Mouse (Mus musculus) liver, embryonic 13.5 days (tissue): Measurements from ENCODE around the gene Pigv. TPM values are rescaled to one million over a fixed set of nuclear protein-coding genes. Genes with fewer than 3 reads are reported as not detected.

Experiments
- ATAC-seq: fragments of 200-750 bp; cut with Nextera tagmentation; 2 replicates; pipeline ENCODE4 v1.8.0; 2017; ENCODE audit warnings: low read depth, mild to moderate bottlenecking, moderate number of reproducible peaks, moderate library complexity
- DNase-seq: peaks from one replicate; pipeline ENCODE4 v3.0.0; 2022
- H3K27ac ChIP-seq: fragments of 300-500 bp; sonication (generic); 2 replicates; pipeline ENCODE4 v1.5.1; 2015; ENCODE audit warnings: moderate library complexity, mild to moderate bottlenecking, inconsistent platforms
- H3K27me3 ChIP-seq: fragments of 300-500 bp; sonication (generic); 2 replicates; pipeline ENCODE4 v1.6.1; 2015; ENCODE audit warnings: mild to moderate bottlenecking, inconsistent platforms
- H3K36me3 ChIP-seq: fragments of 300-500 bp; sonication (generic); 2 replicates; pipeline ENCODE4 v1.6.1; 2015; ENCODE audit warnings: mild to moderate bottlenecking, inconsistent platforms
- H3K4me1 ChIP-seq: fragments of 300-500 bp; sonication (generic); replicated peaks from 2 replicates; pipeline ENCODE4 v1.6.1; 2015; ENCODE audit warnings: inconsistent platforms
- H3K4me2 ChIP-seq: fragments of 300-500 bp; sonication (generic); 2 replicates; pipeline ENCODE4 v1.6.1; 2015; ENCODE audit warnings: inconsistent platforms, mild to moderate bottlenecking, moderate library complexity
- H3K4me3 ChIP-seq: fragments of 300-500 bp; sonication (generic); replicated peaks from 2 replicates; pipeline ENCODE4 v1.5.1; 2015; ENCODE audit warnings: mild to moderate bottlenecking, inconsistent platforms
- H3K9ac ChIP-seq: fragments of 300-500 bp; sonication (generic); 2 replicates; pipeline ENCODE4 v1.6.1; 2015; ENCODE audit warnings: mild to moderate bottlenecking, inconsistent platforms
- H3K9me3 ChIP-seq: fragments of 300-500 bp; sonication (generic); replicated peaks from 2 replicates; pipeline ENCODE4 v1.6.1; 2016; ENCODE audit warnings: inconsistent platforms
- WGBS: fragments of 180-500 bp; shearing (Covaris S2); methylation state at CpG from one replicate; pipeline ENCODE4 v1.1.7; 2015; ENCODE audit not compliant: insufficient replicate concordance; 5-methylcytosine and 5-hydroxymethylcytosine counted together
- polyA plus RNA-seq: library from polyadenylated mRNA; unstranded; fragments of >200 nt; fragmentation: Nextera tagmentation; extraction: Ambion mirVana; gene quantifications from 2 replicates; pipeline ENCODE4 v1.2.1, GENCODE M21; 2015

Pigv gene
- polyA plus RNA-seq, 1 experiment from 2014 or later: 5.8 TPM

- 45% methylated on average over 5 of the region's 5 CpGs for WGBS
- H3K27me3 ChIP-seq: no peaks in the 10 kb centered on the region
Observed at GRCm38 (mm10) chr4:133626221-133626620, 46.2 kb downstream of the Pigv start.

GRCm38 (mm10) chr4:133625621-133626071 is 46.8 kb downstream of the Pigv start:
- Histone ChIP-seq H3K9ac (peak overlapping the region; percentile 39), H3K27ac (peak overlapping the region; percentile 63), H3K9me3 (no peaks in the 10 kb centered on the region), H3K4me1 (peaks cover 51% of the 10 kb centered on the region), H3K27me3 (no peaks in the 10 kb centered on the region), H3K4me2 (peak overlapping the region; percentile 21; the same call in 1 of the 2 replicates), H3K36me3 (peaks cover 21% of the 10 kb centered on the region; the same call in 1 of the 2 replicates), H3K4me3 (no peak overlapping the region)
- ATAC-seq: 0 out of 2 replicates have a peak, but pooled peaks have one; percentile 37
- WGBS: 30% methylated on average over 11 of the region's 11 CpGs
- no peak for DNase-seq

More at GRCm38 (mm10) chr4:133626221-133626620, 46.2 kb downstream of the Pigv start:
- peak overlapping the region; percentile 63 for H3K27ac ChIP-seq
- H3K4me2 ChIP-seq: 0 out of 2 replicates have a peak overlapping the region, but pooled peaks have one; percentile 21
- peaks cover 21% of the 10 kb centered on the region; the same call in 1 of the 2 replicates for H3K36me3 ChIP-seq
- H3K9me3 ChIP-seq: no peaks in the 10 kb centered on the region
- H3K9ac ChIP-seq: peak overlapping the region; percentile 39; the same call in 1 of the 2 replicates
- DNase-seq (no peak), ATAC-seq (no peak)
- no peak overlapping the region for H3K4me3 ChIP-seq
- H3K4me1 ChIP-seq: peaks cover 54% of the 10 kb centered on the region

- WGBS: 26% methylated on average over 7 of the region's 7 CpGs
- ATAC-seq (peak; percentile 80), DNase-seq (no peak)
- Histone ChIP-seq H3K36me3 (peaks cover 21% of the 10 kb centered on the region; the same call in 1 of the 2 replicates), H3K27ac (peak overlapping the region; percentile 63), H3K4me2 (no peak overlapping the region), H3K4me1 (peaks cover 53% of the 10 kb centered on the region), H3K9me3 (no peaks in the 10 kb centered on the region), H3K27me3 (no peaks in the 10 kb centered on the region), H3K9ac (peak overlapping the region; percentile 39; the same call in 1 of the 2 replicates), H3K4me3 (no peak overlapping the region)
Observed at GRCm38 (mm10) chr4:133624830-133625229, 47.6 kb downstream of the Pigv start.

GRCm38 (mm10) chr4:133622161-133622695 is 50.2 kb downstream of the Pigv start:
- Histone ChIP-seq H3K27me3 (no peaks in the 10 kb centered on the region), H3K36me3 (peaks cover 21% of the 10 kb centered on the region; the same call in 1 of the 2 replicates), H3K9me3 (no peaks in the 10 kb centered on the region), H3K4me2 (no peak overlapping the region), H3K4me1 (peaks cover 57% of the 10 kb centered on the region), H3K27ac (no peak overlapping the region), H3K9ac (no peak overlapping the region), H3K4me3 (no peak overlapping the region)
- WGBS: 51% methylated on average over 10 of the region's 11 CpGs
- no peak for DNase-seq
- ATAC-seq: no peak

GRCm38 (mm10) chr4:133620668-133621067 is 51.8 kb downstream of the Pigv start:
- H3K4me1 ChIP-seq: peaks cover 45% of the 10 kb centered on the region
- H3K27me3 ChIP-seq: no peaks in the 10 kb centered on the region
- 68% methylated on average over 8 of the region's 8 CpGs for WGBS
- 0 out of 2 replicates have a peak overlapping the region, but pooled peaks have one; percentile 9 for H3K27ac ChIP-seq
- DNase-seq: no peak
- H3K4me2 ChIP-seq: no peak overlapping the region
- H3K4me3 ChIP-seq: no peak overlapping the region
- H3K36me3 ChIP-seq: peaks cover 5% of the 10 kb centered on the region; the same call in 1 of the 2 replicates
- H3K9me3 ChIP-seq: no peaks in the 10 kb centered on the region
- ATAC-seq: no peak
- H3K9ac ChIP-seq: no peak overlapping the region

GRCm38 (mm10) chr4:133619473-133620136 is 52.8 kb downstream of the Pigv start:
- 61% methylated on average over 4 of the region's 4 CpGs for WGBS
- Histone ChIP-seq H3K9me3 (no peaks in the 10 kb centered on the region), H3K27ac (no peak overlapping the region), H3K4me2 (no peak overlapping the region), H3K27me3 (no peaks in the 10 kb centered on the region), H3K4me3 (no peak overlapping the region), H3K4me1 (peaks cover 40% of the 10 kb centered on the region), H3K9ac (no peak overlapping the region), H3K36me3 (peaks cover 4% of the 10 kb centered on the region; the same call in 1 of the 2 replicates)
- ATAC-seq (peak; percentile 9; the same call in 1 of the 2 replicates), DNase-seq (no peak)

GRCm38 (mm10) chr4:133617936-133618335 is 54.5 kb downstream of the Pigv start:
- DNase-seq (no peak), ATAC-seq (no peak)
- H3K4me2 ChIP-seq: no peak overlapping the region
- no peak overlapping the region for H3K9ac ChIP-seq
- H3K36me3 ChIP-seq: peaks cover under 1% of the 10 kb centered on the region; the same call in 1 of the 2 replicates
- no peak overlapping the region for H3K4me3 ChIP-seq
- H3K27ac ChIP-seq: no peak overlapping the region
- WGBS: 89% methylated on average over 11 of the region's 11 CpGs
- peaks cover 30% of the 10 kb centered on the region for H3K4me1 ChIP-seq
- no peaks in the 10 kb centered on the region for H3K27me3 ChIP-seq
- no peaks in the 10 kb centered on the region for H3K9me3 ChIP-seq

- ATAC-seq: no peak
- no peak overlapping the region for H3K9ac ChIP-seq
- peaks cover 31% of the 10 kb centered on the region for H3K4me1 ChIP-seq
- H3K27ac ChIP-seq: no peak overlapping the region
- no peak overlapping the region for H3K4me3 ChIP-seq
- no peaks in the 10 kb centered on the region for H3K27me3 ChIP-seq
- 57% methylated on average over 10 of the region's 10 CpGs for WGBS
- no peak for DNase-seq
- H3K9me3 ChIP-seq: 0 out of 2 replicates have a peak, but pooled peaks cover 4% of the 10 kb centered on the region
- no peak overlapping the region for H3K4me2 ChIP-seq
- H3K36me3 ChIP-seq: peaks cover 14% of the 10 kb centered on the region
Observed at GRCm38 (mm10) chr4:133615416-133615815, 57.0 kb downstream of the Pigv start.

- ATAC-seq (no peak), DNase-seq (no peak)
- 79% methylated on average over 8 of the region's 8 CpGs for WGBS
Observed at GRCm38 (mm10) chr4:133614274-133614761, 58.1 kb downstream of the Pigv start.

GRCm38 (mm10) chr4:133613867-133614266 is 58.6 kb downstream of the Pigv start:
- Histone ChIP-seq H3K9me3 (0 out of 2 replicates have a peak, but pooled peaks cover 4% of the 10 kb centered on the region), H3K27me3 (no peaks in the 10 kb centered on the region), H3K4me2 (no peak overlapping the region), H3K36me3 (peaks cover 14% of the 10 kb centered on the region), H3K4me1 (peaks cover 30% of the 10 kb centered on the region), H3K27ac (no peak overlapping the region), H3K4me3 (no peak overlapping the region), H3K9ac (no peak overlapping the region)
- DNase-seq (no peak), ATAC-seq (no peak)
- 74% methylated on average over 4 of the region's 4 CpGs for WGBS

More at GRCm38 (mm10) chr4:133614274-133614761, 58.1 kb downstream of the Pigv start:
- no peak overlapping the region for H3K4me2 ChIP-seq
- H3K27me3 ChIP-seq: no peaks in the 10 kb centered on the region
- no peak overlapping the region for H3K27ac ChIP-seq
- peaks cover 14% of the 10 kb centered on the region for H3K36me3 ChIP-seq
- H3K9me3 ChIP-seq: 0 out of 2 replicates have a peak, but pooled peaks cover 4% of the 10 kb centered on the region
- H3K4me1 ChIP-seq: peaks cover 30% of the 10 kb centered on the region
- no peak overlapping the region for H3K9ac ChIP-seq
- no peak overlapping the region for H3K4me3 ChIP-seq

- no peak overlapping the region for H3K4me2 ChIP-seq
- peaks cover 30% of the 10 kb centered on the region for H3K4me1 ChIP-seq
- H3K4me3 ChIP-seq: no peak overlapping the region
- 0 out of 2 replicates have a peak, but pooled peaks cover 4% of the 10 kb centered on the region for H3K9me3 ChIP-seq
- no peak for DNase-seq
- H3K27ac ChIP-seq: no peak overlapping the region
- 83% methylated on average over 8 of the region's 8 CpGs for WGBS
- ATAC-seq: no peak
- H3K36me3 ChIP-seq: peaks cover 19% of the 10 kb centered on the region
- H3K27me3 ChIP-seq: no peaks in the 10 kb centered on the region
- no peak overlapping the region for H3K9ac ChIP-seq
Observed at GRCm38 (mm10) chr4:133613026-133613425, 59.4 kb downstream of the Pigv start.
